Mouse (Mus musculus) intestine, embryonic 14.5 days (tissue): Measurements from ENCODE around the gene Soat1. TPM values are rescaled to one million over a fixed set of nuclear protein-coding genes. Genes with fewer than 3 reads are reported as not detected.

Experiments used
- ATAC-seq: fragments of 200-750 bp; cut with Nextera tagmentation; replicated peaks from 2 replicates; pipeline ENCODE4 v1.8.0; 2017; ENCODE audit warnings: low read depth, moderate number of reproducible peaks, moderate TSS enrichment, moderate library complexity; ENCODE audit not compliant: low FRiP score, low TSS enrichment
- DNase-seq: peaks from one replicate; pipeline ENCODE4 v3.0.0-alpha.2; 2018; ENCODE audit warnings: low spot score
- H3K27ac ChIP-seq: fragments of 300-500 bp; sonication (generic); 2 replicates; pipeline ENCODE4 v1.5.1; 2014; ENCODE audit warnings: low read depth, mild to moderate bottlenecking, control low read depth
- H3K27me3 ChIP-seq: fragments of 300-500 bp; sonication (generic); replicated peaks from 2 replicates; pipeline ENCODE4 v1.6.1; 2014; ENCODE audit warnings: low read length, control low read depth; ENCODE audit not compliant: control insufficient read depth, insufficient read depth
- H3K36me3 ChIP-seq: fragments of 300-500 bp; sonication (generic); 2 replicates; pipeline ENCODE4 v1.6.1; 2014; ENCODE audit warnings: low read length, control low read depth; ENCODE audit not compliant: control insufficient read depth, insufficient read depth
- H3K4me1 ChIP-seq: fragments of 300-500 bp; sonication (generic); replicated peaks from 2 replicates; pipeline ENCODE4 v1.6.1; 2014; ENCODE audit warnings: low read length, control low read depth, mixed read lengths; ENCODE audit not compliant: control insufficient read depth, insufficient read depth
- H3K4me2 ChIP-seq: fragments of 300-500 bp; sonication (generic); 2 replicates; pipeline ENCODE4 v1.6.1; 2014; ENCODE audit warnings: low read length
- H3K4me3 ChIP-seq: fragments of 300-500 bp; sonication (generic); 2 replicates; pipeline ENCODE4 v1.5.1; 2014; ENCODE audit warnings: low read depth, low read length, control low read depth, mixed read lengths
- H3K9ac ChIP-seq: fragments of 300-500 bp; sonication (generic); 2 replicates; pipeline ENCODE4 v1.6.1; 2014; ENCODE audit warnings: mild to moderate bottlenecking, low read length
- H3K9me3 ChIP-seq: fragments of 300-500 bp; sonication (generic); 2 replicates; pipeline ENCODE4 v1.6.1; 2016; ENCODE audit warnings: low read length, control low read depth; ENCODE audit not compliant: control insufficient read depth
- WGBS: fragments of 180-500 bp; shearing (Covaris S2); extraction: QIAGEN DNeasy Blood & Tissue Kit; methylation state at CpG from one replicate; pipeline ENCODE4 v1.1.7; 2014; 5-methylcytosine and 5-hydroxymethylcytosine counted together
- polyA plus RNA-seq: library from polyadenylated mRNA; unstranded; fragments of >200 nt; fragmentation: Nextera tagmentation; extraction: Ambion mirVana; gene quantifications from 2 replicates; pipeline ENCODE4 v1.2.1, GENCODE M21; 2014

Gene Soat1
- polyA plus RNA-seq, 1 experiment from 2014 or later = 62.7 TPM

- WGBS = 88% methylated on average over 6 of the region's 6 CpGs
- H3K4me3 ChIP-seq = no peak overlapping the region
- DNase-seq (no peak), ATAC-seq (no peak)
- no peaks in the 10 kb centered on the region for H3K9me3 ChIP-seq
- no peak overlapping the region for H3K9ac ChIP-seq
- no peak overlapping the region for H3K27ac ChIP-seq
- peaks cover 33% of the 10 kb centered on the region for H3K36me3 ChIP-seq
- no peak overlapping the region for H3K4me2 ChIP-seq
- H3K27me3 ChIP-seq = no peaks in the 10 kb centered on the region
- H3K4me1 ChIP-seq = 0 out of 2 replicates have a peak, but pooled peaks cover 3% of the 10 kb centered on the region
These were observed 13.1 kb downstream of the Soat1 start for GRCm38 (mm10) chr1:156461036-156461435.

GRCm38 (mm10) chr1:156460216-156460615 is 13.9 kb downstream of the Soat1 start:
- H3K9ac ChIP-seq = no peak overlapping the region
- H3K4me2 ChIP-seq = no peak overlapping the region
- DNase-seq (no peak), ATAC-seq (no peak)
- no peaks in the 10 kb centered on the region for H3K27me3 ChIP-seq
- peaks cover 33% of the 10 kb centered on the region for H3K36me3 ChIP-seq
- WGBS = 91% methylated on average over 4 of the region's 4 CpGs
- H3K27ac ChIP-seq = no peak overlapping the region
- H3K4me1 ChIP-seq = 0 out of 2 replicates have a peak, but pooled peaks cover 3% of the 10 kb centered on the region
- H3K4me3 ChIP-seq = no peak overlapping the region
- H3K9me3 ChIP-seq = no peaks in the 10 kb centered on the region

GRCm38 (mm10) chr1:156459690-156460089 is 14.4 kb downstream of the Soat1 start:
- DNase-seq (no peak), ATAC-seq (no peak)
- WGBS = 53% methylated on average over 3 of the region's 3 CpGs
- no peaks in the 10 kb centered on the region for H3K9me3 ChIP-seq
- H3K27ac ChIP-seq = no peak overlapping the region
- no peak overlapping the region for H3K4me2 ChIP-seq
- H3K4me1 ChIP-seq = 0 out of 2 replicates have a peak, but pooled peaks cover 3% of the 10 kb centered on the region
- peaks cover 30% of the 10 kb centered on the region for H3K36me3 ChIP-seq
- H3K4me3 ChIP-seq = no peak overlapping the region
- H3K9ac ChIP-seq = no peak overlapping the region
- H3K27me3 ChIP-seq = no peaks in the 10 kb centered on the region

DNA sequence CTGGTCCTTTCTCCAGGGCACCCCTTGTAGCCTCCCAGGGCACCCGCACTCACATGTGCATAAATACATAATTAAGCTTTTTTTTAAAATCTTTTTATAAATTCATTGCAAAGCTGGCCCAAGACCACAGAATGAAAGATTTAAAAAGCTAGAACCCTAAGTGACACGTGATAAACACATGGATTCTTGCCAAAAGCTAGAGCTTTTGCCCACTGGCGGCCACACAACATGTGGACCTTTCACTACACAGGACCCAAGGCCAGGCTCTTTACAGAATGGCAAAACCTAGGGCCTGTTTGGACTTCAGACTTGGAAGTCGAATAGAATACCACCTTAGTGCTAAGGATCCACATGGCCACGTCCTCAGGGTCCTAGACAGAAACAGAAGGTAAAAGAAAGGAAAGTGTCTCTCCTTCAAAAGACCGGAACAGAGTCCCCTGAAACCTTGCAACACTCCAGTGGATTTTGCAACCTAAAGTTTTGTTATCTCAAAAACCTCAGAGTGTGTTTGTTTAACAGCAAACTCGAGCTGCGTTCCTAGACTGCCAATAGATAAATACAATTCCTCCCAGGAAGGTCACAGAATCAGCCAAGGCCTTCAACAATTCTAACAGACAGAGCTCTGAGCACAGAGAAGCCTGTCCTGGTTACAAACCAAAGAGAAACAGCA is 15.6 kb downstream of the Soat1 start:
- WGBS = 67% methylated on average over 8 of the region's 8 CpGs
- Histone ChIP-seq H3K4me1 (0 out of 2 replicates have a peak, but pooled peaks cover 3% of the 10 kb centered on the region), H3K27me3 (no peaks in the 10 kb centered on the region), H3K9me3 (no peaks in the 10 kb centered on the region), H3K9ac (no peak overlapping the region), H3K27ac (no peak overlapping the region), H3K36me3 (peaks cover 29% of the 10 kb centered on the region), H3K4me2 (no peak overlapping the region), H3K4me3 (no peak overlapping the region)
- ATAC-seq (no peak), DNase-seq (no peak)

DNA sequence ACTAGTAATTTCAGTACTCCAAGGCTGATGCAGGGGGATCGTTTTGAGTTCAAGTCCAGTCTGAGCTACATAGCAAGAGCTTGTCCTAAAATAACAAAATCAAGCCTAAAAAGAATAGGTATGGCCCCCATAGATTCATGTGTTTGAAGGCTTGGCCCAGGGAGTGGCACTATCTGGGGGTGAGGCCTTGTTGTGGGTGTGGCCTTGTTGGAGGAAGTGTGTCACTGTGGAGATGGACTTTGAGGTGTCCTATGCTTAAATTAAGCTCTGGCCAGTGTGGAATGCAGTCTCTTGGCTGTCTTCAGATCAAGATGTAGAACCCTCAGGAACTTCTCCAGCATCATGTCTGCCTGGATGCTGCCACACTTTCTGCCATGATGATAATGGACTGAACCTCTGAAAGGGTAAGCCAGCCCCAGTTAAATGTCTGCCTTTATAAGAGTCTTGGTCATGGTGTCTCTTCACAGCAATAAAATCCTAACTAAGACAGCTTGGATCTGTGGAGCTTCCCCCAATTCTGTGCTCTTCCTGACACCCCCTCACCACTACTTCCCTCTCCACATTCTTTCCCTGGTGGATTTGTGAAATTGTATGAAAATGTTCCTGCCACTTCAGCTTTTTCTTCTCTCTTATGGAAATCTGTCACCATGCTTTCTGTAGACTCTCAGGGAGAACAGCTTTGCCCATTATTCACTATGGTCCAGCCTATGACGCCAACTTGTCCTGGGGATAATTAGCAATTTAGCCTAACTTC is 18.9 kb downstream of the Soat1 start:
- no peak for DNase-seq
- WGBS = 89% methylated on average over 2 of the region's 2 CpGs
- H3K9ac ChIP-seq = no peak overlapping the region
- H3K27ac ChIP-seq = no peak overlapping the region; the same call in 1 of the 2 replicates
- H3K36me3 ChIP-seq = peaks cover 25% of the 10 kb centered on the region
- H3K9me3 ChIP-seq = no peaks in the 10 kb centered on the region
- H3K27me3 ChIP-seq = no peaks in the 10 kb centered on the region
- ATAC-seq = no peak
- no peak overlapping the region for H3K4me2 ChIP-seq
- 0 out of 2 replicates have a peak, but pooled peaks cover 3% of the 10 kb centered on the region for H3K4me1 ChIP-seq
- no peak overlapping the region for H3K4me3 ChIP-seq

DNA sequence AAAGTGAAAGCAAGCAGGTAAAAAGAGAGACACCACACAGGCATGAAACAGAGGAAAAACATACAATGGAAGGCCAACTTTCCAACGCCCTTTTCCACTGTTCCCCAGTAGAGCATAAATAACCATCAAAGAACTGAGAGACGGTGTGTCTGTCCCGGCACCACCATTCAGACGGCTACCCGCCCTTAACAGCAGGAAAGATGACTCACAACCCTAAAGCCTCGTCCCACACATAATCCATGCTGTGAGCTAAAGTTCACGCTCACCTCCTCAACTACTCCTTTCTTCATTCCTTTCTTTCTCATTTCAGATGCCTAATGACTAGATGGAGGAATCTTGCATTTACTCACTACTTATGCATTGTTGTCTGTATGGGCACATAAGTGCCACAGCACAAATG is 19.7 kb downstream of the Soat1 start:
- ATAC-seq (no peak), DNase-seq (no peak)
- Histone ChIP-seq H3K9ac (no peak overlapping the region), H3K9me3 (no peaks in the 10 kb centered on the region), H3K27me3 (no peaks in the 10 kb centered on the region), H3K4me1 (0 out of 2 replicates have a peak, but pooled peaks cover 3% of the 10 kb centered on the region), H3K36me3 (peaks cover 25% of the 10 kb centered on the region), H3K4me2 (no peak overlapping the region), H3K27ac (no peak overlapping the region; the same call in 1 of the 2 replicates), H3K4me3 (no peak overlapping the region)
- WGBS = 53% methylated on average over 7 of the region's 7 CpGs

- no peak for ATAC-seq
- Histone ChIP-seq H3K9ac (no peak overlapping the region), H3K27ac (no peak overlapping the region), H3K4me3 (no peak overlapping the region), H3K27me3 (no peaks in the 10 kb centered on the region), H3K36me3 (peaks cover 25% of the 10 kb centered on the region), H3K4me1 (no peaks in the 10 kb centered on the region), H3K9me3 (no peaks in the 10 kb centered on the region), H3K4me2 (no peak overlapping the region)
- 73% methylated on average over 10 of the region's 10 CpGs for WGBS
- no peak for DNase-seq
These were observed 20.3 kb downstream of the Soat1 start for GRCm38 (mm10) chr1:156453876-156454275.

GRCm38 (mm10) chr1:156450478-156450877 is 23.7 kb downstream of the Soat1 start:
- Histone ChIP-seq H3K4me3 (no peak overlapping the region), H3K4me1 (no peaks in the 10 kb centered on the region), H3K36me3 (peaks cover 9% of the 10 kb centered on the region), H3K27me3 (no peaks in the 10 kb centered on the region), H3K27ac (no peak overlapping the region), H3K9me3 (no peaks in the 10 kb centered on the region), H3K9ac (no peak overlapping the region), H3K4me2 (no peak overlapping the region)
- WGBS = 54% methylated on average over 4 of the region's 4 CpGs
- ATAC-seq = no peak
- no peak for DNase-seq
